Mouse (Mus musculus): ENCODE measurements at regions not wholly inside any gene's neighbourhood (a gene's known extent, or its start where the extent isn't known, plus 50 kb on each side); places are given as distances from the start of the nearest gene placed in this dataset.
"Not testable (repeated sequence)": the region's sequence is repeated elsewhere in the genome, so short reads cannot be mapped to it uniquely, and the experiment has no call there.

- no peak for DNase-seq (ENCODE audit: low read depth)
These were observed 806.2 kb downstream of the Rab28 start for GRCm38 (mm10) chr5:40901742-40902141.

GRCm38 (mm10) chr5:40882886-40883285 lies 825.1 kb downstream of the Rab28 start:
- no peak for DNase-seq (ENCODE audit: low read depth)

GRCm38 (mm10) chr5:40877756-40878155 lies 830.2 kb downstream of the Rab28 start:
- DNase-seq (ENCODE audit: low read depth): no peak

- not testable (repeated sequence) for DNase-seq (ENCODE audit: low read depth)
These were observed 845.6 kb downstream of the Rab28 start for GRCm38 (mm10) chr5:40862349-40862748.

Measured in induced T-regulatory cell, adult 2 months (primary cell).